Mouse (Mus musculus): ENCODE data around the gene Eif4enif1. TPM values are rescaled to one million over a fixed set of nuclear protein-coding genes. Genes with fewer than 3 reads are reported as not detected.

Gene Eif4enif1
- total RNA-seq, 2 experiments from 2014 or later, result 68.7 to 71.5 TPM

DNA sequence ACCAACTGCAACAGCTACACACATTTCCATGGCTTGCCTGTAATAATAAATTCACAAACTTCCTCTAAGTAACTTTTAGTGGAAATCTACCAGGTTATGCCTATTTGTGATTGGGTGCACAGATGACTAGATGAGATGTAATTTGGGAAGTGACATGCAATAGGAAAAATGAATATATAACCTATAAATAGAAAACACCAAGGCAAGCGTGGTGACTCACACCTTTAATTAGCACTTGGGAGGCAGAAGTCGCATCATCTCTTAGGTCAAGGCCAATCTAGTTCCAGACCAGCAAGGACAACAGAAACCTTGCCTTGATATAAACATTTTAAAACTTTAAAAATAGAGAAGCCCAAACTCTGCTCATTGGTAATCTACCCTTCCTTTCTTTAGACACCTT lies 45.2 kb downstream of the Eif4enif1 start:
- peak in 1 of 2 experiments; percentile 16 for DNase-seq (ENCODE audit: low spot score in 2 of 2)
- intact Hi-C loops (cut with DNase I), result no loop called here

- intact Hi-C loops (cut with DNase I), result no loop called here
- no peak for DNase-seq (ENCODE audit: low spot score in 2 of 2)
These were observed 57.3 kb downstream of the Eif4enif1 start for GRCm38 (mm10) chr11:3259537-3259936.

- intact Hi-C loops (cut with DNase I), result loop anchor here (1.0 to 2.0 kb wide), 2 partner anchors 25 to 65 kb away; partner anchors contain the start of gene Pik3ip1
- peak in 1 of 2 experiments; percentile 17 for DNase-seq (ENCODE audit: low spot score in 2 of 2)
These were observed 63.3 kb downstream of the Eif4enif1 start for GRCm38 (mm10) chr11:3265291-3266078.

DNA sequence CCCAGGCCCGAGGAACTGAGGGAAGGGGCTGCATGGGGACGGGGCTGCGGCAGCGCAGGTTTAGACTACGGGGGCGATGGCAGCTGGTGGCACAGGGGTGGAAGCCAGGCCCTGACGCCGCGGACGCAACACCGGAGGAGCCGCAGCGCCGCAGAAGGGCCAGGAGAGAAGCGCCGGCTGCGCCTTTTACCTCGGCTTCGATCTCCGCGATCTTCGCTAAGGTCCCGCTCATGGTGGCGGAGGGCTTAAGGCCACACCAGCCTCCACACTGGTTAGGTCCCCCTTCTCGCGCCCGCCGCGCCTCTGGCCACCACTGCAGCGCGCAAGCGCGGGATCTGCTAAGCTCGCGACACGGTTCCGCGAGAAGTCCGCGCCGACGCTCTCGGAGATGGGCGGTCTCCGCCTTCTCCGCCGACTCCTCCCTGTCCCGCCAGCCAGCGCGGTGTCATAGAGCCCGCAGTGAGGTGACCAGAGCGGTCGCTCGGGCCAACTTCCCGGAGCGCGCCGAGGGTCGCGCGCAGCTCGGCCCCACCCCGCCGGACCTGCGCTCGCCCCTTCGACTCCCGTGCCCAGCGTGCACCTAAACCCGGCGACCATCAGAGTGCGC lies 64.0 kb downstream of the Eif4enif1 start, which contains the start of gene Drg1:
TSS of gene Drg1 (minus strand) at position 337 of the 607 bp plus-strand sequence.
- intact Hi-C loops (cut with DNase I), result loop anchor here (1.0 to 2.0 kb wide), 2 partner anchors 24 to 65 kb away; partner anchors contain the start of gene Pik3ip1
- peak; percentile 93 to 94 for DNase-seq (ENCODE audit: low spot score in 2 of 2)

DNA sequence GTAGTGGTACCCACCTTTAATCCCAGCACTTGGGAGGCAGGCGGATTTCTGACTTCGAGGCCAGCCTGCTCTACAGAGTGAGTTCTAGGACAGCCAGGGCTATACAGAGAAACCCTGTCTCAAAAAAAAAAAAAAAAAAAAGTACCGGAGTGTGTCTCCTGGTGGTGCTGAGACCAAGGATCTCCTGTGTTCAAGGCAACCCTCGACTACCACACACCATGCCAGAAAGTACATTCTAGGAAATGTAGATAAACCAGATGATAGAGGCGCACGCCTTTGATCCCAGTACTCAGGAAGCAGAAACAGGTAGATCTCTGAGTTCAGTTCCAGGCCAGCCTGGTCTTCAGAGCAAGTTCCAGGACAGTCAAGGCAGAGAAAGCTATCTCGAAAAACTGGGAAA lies 64.9 kb downstream of the Eif4enif1 start:
- intact Hi-C loops (cut with DNase I), result loop anchor here (2.0 kb wide), 1 partner anchor 64 kb away; the partner anchor contains the start of gene Pik3ip1

DNA sequence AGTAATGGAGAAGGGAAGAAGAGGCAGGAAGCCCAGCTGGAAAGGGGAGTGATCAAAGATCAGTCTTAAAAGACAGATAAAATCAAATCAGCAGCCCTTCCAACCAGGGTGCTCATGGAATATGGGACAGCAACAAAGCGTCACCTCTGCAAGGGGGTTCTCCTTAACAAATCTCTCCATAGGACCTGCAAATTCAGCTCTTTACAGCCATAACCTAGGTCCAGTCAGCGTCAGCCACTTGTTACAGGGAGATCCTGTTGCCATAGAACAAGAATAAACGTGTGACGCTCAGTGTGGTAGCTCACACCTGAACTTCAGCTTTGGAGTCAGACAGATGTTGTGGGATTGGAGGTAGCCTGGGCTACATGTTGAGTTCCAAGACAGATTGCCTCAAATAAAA lies 67.0 kb downstream of the Eif4enif1 start:
- DNase-seq (ENCODE audit: low spot score in 2 of 2), result no peak
- intact Hi-C loops (cut with DNase I), result no loop called here

More for the DNA sequence above, 64.9 kb downstream of the Eif4enif1 start:
- no peak for DNase-seq (ENCODE audit: low spot score in 2 of 2)

- no peak for DNase-seq (ENCODE audit: low spot score in 2 of 2)
These were observed 76.2 kb downstream of the Eif4enif1 start for GRCm38 (mm10) chr11:3278351-3278750.

DNA sequence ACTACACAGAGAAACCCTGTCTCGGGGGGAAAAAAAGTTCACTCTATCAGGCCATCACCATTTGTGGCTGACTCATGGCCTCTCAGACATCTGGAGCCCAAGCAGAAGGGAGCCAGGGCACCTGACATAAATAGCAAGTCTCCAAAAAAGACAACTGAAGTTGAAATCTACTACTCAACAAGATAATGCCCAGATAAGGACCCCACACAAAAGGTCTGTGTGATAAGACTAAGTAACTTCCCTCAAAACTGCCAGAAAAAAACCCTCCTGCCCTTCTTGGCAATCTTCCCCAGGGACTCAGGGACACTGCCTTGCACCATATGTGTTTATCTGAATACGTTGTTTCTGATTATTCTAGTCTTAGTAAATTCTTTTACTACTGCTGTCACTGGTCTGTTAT lies 77.5 kb downstream of the Eif4enif1 start:
- intact Hi-C loops (cut with DNase I), result no loop called here
- no peak for DNase-seq (ENCODE audit: low spot score in 2 of 2)

More at GRCm38 (mm10) chr11:3278351-3278750, 76.2 kb downstream of the Eif4enif1 start:
- intact Hi-C loops (cut with DNase I), result no loop called here

DNA sequence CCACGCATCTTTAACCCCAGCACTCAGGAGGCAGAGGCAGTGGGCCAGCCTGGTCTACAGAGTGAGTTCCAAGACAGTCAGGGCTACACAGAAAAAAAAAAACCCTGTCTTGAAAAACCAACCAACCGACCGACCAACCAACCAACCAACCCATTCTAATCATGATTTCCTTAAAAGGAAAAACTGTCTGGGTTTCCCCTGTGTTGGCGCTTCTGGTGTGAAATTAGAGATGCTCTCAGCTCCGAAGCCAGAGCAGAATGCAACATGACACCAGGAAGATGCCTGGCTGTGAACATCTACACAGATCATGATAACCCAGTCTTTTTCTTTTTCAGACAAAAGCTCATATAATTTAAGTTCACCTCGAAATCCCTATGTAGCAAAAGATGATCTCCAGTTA lies 80.7 kb downstream of the Eif4enif1 start:
- intact Hi-C loops (cut with DNase I), result no loop called here
- DNase-seq (ENCODE audit: low spot score in 2 of 2), result no peak

DNA sequence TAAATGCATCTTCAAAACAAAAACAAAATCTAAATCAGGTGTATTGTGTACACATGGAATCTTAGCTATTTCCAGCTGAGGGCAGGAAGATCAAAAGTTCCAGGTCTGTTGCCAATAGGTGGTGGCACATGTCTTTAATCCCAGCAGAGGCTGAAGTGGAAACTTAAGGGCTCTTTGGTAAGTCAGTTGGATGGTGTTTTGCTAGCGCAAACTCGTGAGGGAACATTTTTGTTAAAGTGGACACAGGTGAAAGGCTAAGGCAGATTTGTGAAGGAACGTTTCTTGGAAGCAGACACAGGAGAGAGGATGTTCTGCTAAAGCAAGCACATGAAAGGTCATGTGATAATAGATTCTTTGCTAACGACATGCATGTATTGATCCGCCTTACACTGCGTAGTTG lies 81.5 kb downstream of the Eif4enif1 start:
- no peak for DNase-seq (ENCODE audit: low spot score in 2 of 2)
- intact Hi-C loops (cut with DNase I), result no loop called here

- intact Hi-C loops (cut with DNase I), result no loop called here
- DNase-seq (ENCODE audit: low spot score in 2 of 2), result no peak
These were observed 83.7 kb downstream of the Eif4enif1 start for GRCm38 (mm10) chr11:3285940-3286339.

DNA sequence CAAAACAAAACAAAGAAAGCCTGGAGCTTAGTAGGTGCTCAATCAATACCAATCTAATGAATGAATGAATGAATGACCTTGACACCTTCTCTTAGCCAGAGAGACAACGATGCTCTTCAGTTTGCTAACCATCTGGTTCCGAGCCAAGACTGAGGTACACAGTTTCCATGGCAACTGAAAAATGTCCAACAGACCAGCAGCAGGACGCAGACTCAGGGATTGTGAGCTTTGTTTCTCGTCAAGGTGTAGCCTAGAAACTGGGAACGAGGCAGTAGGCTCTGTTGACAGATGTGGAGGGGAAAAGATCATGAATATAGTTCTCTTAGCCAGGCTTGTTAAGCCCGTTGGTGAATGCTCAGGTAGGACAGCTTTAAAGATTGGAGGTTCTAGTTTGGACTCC lies 84.9 kb downstream of the Eif4enif1 start:
- intact Hi-C loops (cut with DNase I), result no loop called here
- DNase-seq (ENCODE audit: low spot score in 2 of 2), result no peak

DNA sequence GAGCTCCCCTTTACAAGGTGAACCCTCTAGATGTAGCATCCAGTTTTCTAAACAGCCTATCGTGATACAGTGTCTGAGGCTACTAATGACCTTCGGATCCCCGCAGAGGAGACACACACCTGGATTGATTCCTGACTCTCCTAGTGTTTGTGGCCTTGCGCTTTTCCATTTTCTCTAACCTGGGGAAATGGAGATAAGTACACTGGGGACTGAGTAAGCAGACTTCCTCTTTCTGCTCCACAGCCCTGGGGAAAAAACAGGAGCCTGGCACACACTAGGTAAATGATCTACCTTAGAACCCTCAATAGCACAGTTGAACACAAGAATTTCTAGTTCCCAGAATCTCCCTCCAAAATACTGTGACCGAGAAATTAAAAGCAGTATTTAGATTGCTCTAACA lies 85.7 kb downstream of the Eif4enif1 start:
- intact Hi-C loops (cut with DNase I), result no loop called here
- no peak for DNase-seq (ENCODE audit: low spot score in 2 of 2)

DNA sequence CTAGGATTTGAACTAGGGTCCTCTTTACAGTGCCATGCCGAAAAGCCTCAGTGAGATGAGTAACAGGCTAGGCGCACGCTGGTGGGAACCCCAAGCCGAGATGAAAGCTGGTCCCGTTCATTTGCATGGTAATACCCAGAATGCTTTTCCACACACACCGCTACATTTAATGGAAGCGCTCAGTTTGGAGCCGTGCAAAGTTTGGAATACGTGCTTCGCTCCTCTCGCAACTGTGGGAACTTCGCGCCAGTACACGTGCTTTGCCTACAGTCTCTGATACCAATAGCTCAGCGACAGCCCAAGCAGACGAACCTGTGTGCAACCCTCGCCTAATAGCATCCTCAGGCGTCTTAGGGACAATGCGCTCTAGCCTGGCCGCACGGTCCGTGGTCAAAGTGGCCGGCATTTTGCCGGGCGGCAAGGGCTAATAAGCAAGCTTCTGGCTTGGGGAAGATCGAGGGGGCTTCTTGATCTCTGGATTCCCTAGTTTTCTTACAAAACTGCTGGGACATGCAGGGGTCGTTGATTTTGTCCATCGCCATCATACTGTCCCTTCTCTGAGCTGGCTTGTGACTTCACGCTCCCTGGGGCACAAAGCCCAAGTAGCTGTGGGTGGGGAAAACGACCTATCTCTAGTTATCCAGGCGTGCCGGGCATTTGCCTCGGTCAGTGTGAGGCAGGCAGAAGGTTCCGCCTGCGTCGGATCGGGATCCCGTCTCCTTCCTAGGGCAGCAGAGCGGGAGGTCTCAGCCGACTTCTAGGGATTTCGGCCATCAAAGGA lies 86.5 kb downstream of the Eif4enif1 start, which contains the start of gene Patz1:
TSS of gene Patz1 (plus strand) at position 354 of the 781 bp plus-strand sequence.
- DNase-seq (ENCODE audit: low spot score in 2 of 2), result peak; percentile 56 to 57
- intact Hi-C loops (cut with DNase I), result loop anchor here (1.0 kb wide), 1 partner anchor 43 kb away; no protein-coding TSS in a partner anchor

GRCm38 (mm10) chr11:3289302-3289802 lies 87.2 kb downstream of the Eif4enif1 start:
- intact Hi-C loops (cut with DNase I), result loop anchor here (1.0 kb wide), 1 partner anchor 42 kb away; no protein-coding TSS in a partner anchor

DNA sequence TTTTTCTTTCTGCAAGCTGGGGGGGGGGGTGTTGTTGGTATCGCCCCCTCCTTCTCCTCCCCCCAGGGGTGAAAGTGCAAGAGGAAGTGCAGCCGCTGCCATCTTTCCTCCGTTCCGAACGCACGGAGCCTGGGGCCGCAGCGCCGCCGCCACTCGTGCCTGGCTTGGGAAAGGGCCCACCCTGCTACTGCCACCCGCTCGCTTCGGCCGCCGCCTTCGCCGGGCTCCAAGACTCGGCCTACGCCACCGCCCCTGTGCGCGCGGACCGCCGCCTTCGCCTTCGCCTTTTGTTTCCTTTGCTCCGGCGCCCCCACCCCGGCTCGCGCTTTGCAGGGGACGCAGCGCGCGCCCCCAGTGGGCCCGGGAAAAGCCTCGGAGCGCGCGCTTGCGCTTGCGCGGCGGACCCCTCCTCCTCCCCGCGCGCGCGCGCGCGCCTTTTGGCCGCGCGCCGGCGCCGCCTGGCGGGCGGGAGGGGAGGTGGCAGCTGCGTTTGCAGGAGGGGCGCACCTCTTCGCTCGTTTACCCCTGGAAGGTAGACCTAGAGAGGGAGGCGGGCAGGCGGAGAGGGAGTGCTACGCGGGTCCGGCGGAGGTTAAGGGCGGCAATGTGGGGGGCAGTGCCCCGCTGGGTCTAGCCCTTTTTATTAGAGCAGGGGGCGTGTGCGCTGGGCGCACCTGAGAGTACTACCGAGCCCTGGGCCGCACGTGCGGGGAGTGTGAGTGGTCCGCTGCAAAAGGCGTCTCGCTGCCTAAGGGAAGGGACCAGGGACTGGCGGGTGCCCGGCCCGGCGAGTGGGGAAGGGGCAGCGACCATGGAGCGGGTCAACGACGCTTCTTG lies 87.8 kb downstream of the Eif4enif1 start:
- DNase-seq (ENCODE audit: low spot score in 2 of 2), result peak; percentile 85 to 91
- intact Hi-C loops (cut with DNase I), result loop anchor here (1.0 kb wide), 2 partner anchors 24 to 41 kb away; partner anchors contain the start of gene Drg1

More at GRCm38 (mm10) chr11:3289302-3289802, 87.2 kb downstream of the Eif4enif1 start:
- peak; percentile 64 for DNase-seq (ENCODE audit: low spot score in 2 of 2)

DNA sequence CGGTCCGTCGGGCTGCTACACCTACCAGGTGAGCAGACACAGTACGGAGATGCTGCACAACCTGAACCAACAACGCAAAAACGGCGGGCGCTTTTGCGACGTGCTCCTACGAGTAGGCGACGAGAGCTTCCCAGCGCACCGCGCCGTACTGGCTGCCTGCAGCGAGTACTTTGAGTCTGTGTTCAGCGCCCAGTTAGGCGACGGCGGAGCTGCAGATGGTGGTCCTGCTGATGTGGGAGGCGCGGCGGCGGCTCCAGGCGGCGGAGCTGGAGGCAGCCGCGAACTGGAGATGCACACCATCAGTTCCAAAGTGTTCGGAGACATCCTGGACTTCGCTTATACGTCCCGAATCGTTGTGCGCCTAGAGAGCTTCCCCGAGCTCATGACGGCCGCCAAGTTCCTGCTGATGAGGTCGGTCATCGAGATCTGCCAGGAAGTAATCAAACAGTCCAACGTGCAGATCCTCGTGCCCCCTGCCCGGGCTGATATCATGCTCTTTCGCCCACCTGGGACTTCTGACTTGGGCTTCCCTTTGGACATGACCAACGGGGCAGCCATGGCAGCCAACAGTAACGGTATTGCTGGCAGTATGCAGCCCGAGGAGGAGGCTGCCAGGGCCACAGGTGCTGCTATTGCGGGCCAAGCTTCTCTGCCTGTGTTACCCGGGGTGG lies 88.6 kb downstream of the Eif4enif1 start:
- DNase-seq (ENCODE audit: low spot score in 2 of 2), result peak; percentile 75 to 80
- intact Hi-C loops (cut with DNase I), result loop anchor here (1.0 kb wide), 1 partner anchor 24 kb away; the partner anchor contains the start of gene Drg1

Measured in left cerebral cortex, postnatal 25 days (tissue).